Mouse (Mus musculus) lung, embryonic 14.5 days (tissue): Measurements from ENCODE around the gene Cebpa. TPM values are rescaled to one million over a fixed set of nuclear protein-coding genes. Genes with fewer than 3 reads are reported as not detected.

ENCODE experiments used
- ATAC-seq: fragments of 200-750 bp; cut with Nextera tagmentation; 2 replicates; pipeline ENCODE4 v1.8.0; 2017; ENCODE audit warnings: mild to moderate bottlenecking, moderate TSS enrichment, moderate library complexity; ENCODE audit not compliant: insufficient read depth
- DNase-seq: peaks from one replicate; pipeline ENCODE4 v3.0.0-alpha.2; 2015
- H3K27ac ChIP-seq: fragments of 300-500 bp; sonication (generic); 2 replicates; pipeline ENCODE4 v1.5.1; 2014; ENCODE audit warnings: low read depth, mild to moderate bottlenecking, moderate library complexity
- H3K27me3 ChIP-seq: fragments of 300-500 bp; sonication (generic); 2 replicates; pipeline ENCODE4 v1.6.1; 2014; ENCODE audit warnings: low read length, control low read depth; ENCODE audit not compliant: insufficient read depth
- H3K36me3 ChIP-seq: fragments of 300-500 bp; sonication (generic); 2 replicates; pipeline ENCODE4 v1.6.1; 2014; ENCODE audit warnings: control low read depth; ENCODE audit not compliant: insufficient read depth
- H3K4me1 ChIP-seq: fragments of 300-500 bp; sonication (generic); 2 replicates; pipeline ENCODE4 v1.6.1; 2014; ENCODE audit warnings: antibody characterized with exemption, control low read depth; ENCODE audit not compliant: insufficient read depth
- H3K4me2 ChIP-seq: fragments of 300-500 bp; sonication (generic); 2 replicates; pipeline ENCODE4 v1.6.1; 2014; ENCODE audit warnings: mild to moderate bottlenecking
- H3K4me3 ChIP-seq: fragments of 300-500 bp; sonication (generic); 2 replicates; pipeline ENCODE4 v1.5.1; 2014; ENCODE audit warnings: low read depth, low read length
- H3K9ac ChIP-seq: fragments of 300-500 bp; sonication (generic); 2 replicates; pipeline ENCODE4 v1.6.1; 2014
- H3K9me3 ChIP-seq: fragments of 300-500 bp; sonication (generic); 2 replicates; pipeline ENCODE4 v1.6.1; 2016; ENCODE audit warnings: low read depth, low read length, control low read depth
- CTCF ChIP-seq: IDR thresholded peaks from 2 replicates; pipeline ENCODE4 v1.5.1; 2016; ENCODE audit warnings: antibody characterized with exemption, low read depth
- WGBS: fragments of 180-500 bp; shearing (Covaris S2); extraction: QIAGEN DNeasy Blood & Tissue Kit; methylation state at CpG from one replicate; pipeline ENCODE4 v1.1.7; 2014; 5-methylcytosine and 5-hydroxymethylcytosine counted together
- polyA plus RNA-seq: library from polyadenylated mRNA; unstranded; fragments of >200 nt; fragmentation: Nextera tagmentation; extraction: Ambion mirVana; gene quantifications from 2 replicates; pipeline ENCODE4 v1.2.1, GENCODE M21; 2014

Gene Cebpa
- polyA plus RNA-seq, 1 experiment from 2014 or later: 5.1 TPM

DNA sequence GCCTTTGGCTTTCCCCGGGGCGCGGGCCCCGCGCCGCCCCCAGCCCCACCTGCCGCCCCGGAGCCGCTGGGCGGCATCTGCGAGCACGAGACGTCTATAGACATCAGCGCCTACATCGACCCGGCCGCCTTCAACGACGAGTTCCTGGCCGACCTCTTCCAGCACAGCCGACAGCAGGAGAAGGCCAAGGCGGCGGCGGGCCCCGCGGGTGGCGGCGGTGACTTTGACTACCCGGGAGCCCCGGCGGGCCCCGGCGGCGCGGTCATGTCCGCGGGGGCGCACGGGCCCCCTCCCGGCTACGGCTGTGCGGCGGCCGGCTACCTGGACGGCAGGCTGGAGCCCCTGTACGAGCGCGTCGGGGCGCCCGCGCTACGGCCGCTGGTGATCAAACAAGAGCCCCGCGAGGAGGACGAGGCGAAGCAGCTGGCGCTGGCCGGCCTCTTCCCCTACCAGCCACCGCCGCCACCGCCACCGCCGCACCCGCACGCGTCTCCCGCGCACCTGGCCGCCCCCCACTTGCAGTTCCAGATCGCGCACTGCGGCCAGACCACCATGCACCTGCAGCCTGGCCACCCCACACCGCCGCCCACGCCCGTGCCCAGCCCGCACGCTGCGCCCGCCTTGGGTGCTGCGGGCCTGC is 533 bp downstream of the Cebpa start:
- Histone ChIP-seq H3K4me1 (0 out of 2 replicates have a peak, but pooled peaks cover 6% of the 10 kb centered on the region), H3K27ac (no peak overlapping the region), H3K36me3 (no peaks in the 10 kb centered on the region), H3K27me3 (peaks cover 65% of the 10 kb centered on the region), H3K9me3 (no peaks in the 10 kb centered on the region), H3K4me2 (peak overlapping the region; percentile 98), H3K4me3 (peak overlapping the region; percentile 62), H3K9ac (peak overlapping the region; percentile 60)
- TF ChIP-seq CTCF: no peak
- under 1% methylated on average over 78 of the region's 83 CpGs for WGBS
- peak; percentile 63 for DNase-seq
- ATAC-seq: peak; percentile 26

DNA sequence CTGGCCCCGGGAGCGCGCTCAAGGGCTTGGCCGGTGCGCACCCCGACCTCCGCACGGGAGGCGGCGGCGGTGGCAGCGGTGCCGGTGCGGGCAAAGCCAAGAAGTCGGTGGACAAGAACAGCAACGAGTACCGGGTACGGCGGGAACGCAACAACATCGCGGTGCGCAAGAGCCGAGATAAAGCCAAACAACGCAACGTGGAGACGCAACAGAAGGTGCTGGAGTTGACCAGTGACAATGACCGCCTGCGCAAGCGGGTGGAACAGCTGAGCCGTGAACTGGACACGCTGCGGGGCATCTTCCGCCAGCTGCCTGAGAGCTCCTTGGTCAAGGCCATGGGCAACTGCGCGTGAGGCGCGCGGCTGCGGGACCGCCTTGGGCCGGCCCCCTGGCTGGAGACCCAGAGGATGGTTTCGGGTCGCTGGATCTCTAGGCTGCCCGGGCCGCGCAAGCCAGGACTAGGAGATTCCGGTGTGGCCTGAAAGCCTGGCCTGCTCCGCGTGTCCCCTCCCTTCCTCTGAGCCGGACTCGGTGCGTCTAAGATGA is 1.1 kb downstream of the Cebpa start:
- under 1% methylated on average over 53 of the region's 53 CpGs for WGBS

DNA sequence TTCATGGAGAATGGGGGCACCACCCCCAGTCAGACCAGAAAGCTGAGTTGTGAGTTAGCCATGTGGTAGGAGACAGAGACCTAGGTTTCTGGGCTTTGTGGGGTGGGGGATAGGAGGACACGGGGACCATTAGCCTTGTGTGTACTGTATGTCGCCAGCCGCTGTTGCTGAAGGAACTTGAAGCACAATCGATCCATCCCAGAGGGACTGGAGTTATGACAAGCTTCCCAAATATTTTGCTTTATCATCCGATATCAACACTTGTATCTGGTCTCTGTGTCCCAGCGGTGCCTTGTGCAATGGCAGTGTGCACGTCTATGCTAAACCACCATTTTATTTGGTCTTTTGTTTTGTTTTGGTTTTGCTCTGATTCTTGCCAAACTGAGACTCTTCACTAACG is 2.1 kb downstream of the Cebpa start:
- ATAC-seq (no peak), DNase-seq (no peak)
- Histone ChIP-seq H3K4me1 (0 out of 2 replicates have a peak, but pooled peaks cover 6% of the 10 kb centered on the region), H3K4me3 (peak overlapping the region; percentile 62), H3K9me3 (no peaks in the 10 kb centered on the region), H3K27ac (no peak overlapping the region), H3K9ac (peak overlapping the region; percentile 60), H3K4me2 (peak overlapping the region; percentile 98), H3K36me3 (no peaks in the 10 kb centered on the region), H3K27me3 (peaks cover 60% of the 10 kb centered on the region)
- WGBS: 23% methylated on average over 8 of the region's 8 CpGs
- TF ChIP-seq CTCF: no peak

More for the DNA sequence above, 1.1 kb downstream of the Cebpa start:
- TF ChIP-seq CTCF: no peak
- Histone ChIP-seq H3K4me3 (peak overlapping the region; percentile 62), H3K27me3 (peaks cover 65% of the 10 kb centered on the region), H3K36me3 (no peaks in the 10 kb centered on the region), H3K9ac (peak overlapping the region; percentile 60), H3K9me3 (no peaks in the 10 kb centered on the region), H3K4me2 (peak overlapping the region; percentile 98), H3K27ac (no peak overlapping the region), H3K4me1 (0 out of 2 replicates have a peak, but pooled peaks cover 6% of the 10 kb centered on the region)
- DNase-seq (peak; percentile 54), ATAC-seq (no peak)

DNA sequence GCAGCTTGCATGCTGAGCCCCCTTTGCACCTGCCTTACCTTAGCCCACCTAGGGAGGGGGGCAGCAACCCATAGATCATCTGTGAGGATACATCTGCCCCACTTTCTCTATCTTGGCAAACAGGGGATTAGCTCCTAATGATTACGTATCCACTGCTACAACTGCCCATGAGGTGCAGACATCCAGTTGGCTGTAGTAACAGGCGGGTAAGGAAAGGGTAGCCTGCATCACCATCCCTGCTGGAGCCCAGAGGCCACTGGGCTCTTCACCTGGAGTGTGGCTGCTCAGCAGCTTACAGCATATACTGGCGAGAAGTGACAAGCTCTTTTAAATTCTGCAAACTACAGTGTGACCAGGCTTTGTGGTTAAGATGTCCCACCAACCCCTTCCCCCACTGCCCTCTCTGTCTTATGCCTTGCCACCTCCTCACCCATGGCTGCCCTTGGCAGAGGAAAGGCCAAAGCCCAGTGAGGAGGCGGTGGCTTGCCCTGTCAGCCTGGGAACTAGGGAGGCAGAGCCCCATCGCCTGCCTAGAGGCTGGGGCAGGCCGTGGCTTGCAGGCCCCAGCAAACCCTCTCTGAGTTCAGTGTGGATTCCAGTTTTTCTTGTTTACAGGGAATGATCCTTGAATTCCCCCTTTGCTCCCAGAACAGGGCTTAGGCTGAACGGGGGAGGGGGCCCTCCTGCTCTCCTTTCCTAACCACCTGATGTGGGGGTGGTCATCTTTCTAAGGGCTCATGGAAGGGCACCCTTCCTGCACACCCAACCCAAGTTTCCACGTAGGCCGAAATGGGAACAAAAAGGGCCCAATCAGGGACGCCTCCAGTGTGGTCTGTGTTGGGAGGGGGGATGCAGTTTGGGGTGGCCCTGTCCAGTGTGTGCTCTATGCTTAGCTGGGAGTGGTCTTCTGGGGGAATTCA is 3.6 kb downstream of the Cebpa start:
- Histone ChIP-seq H3K9ac (no peak overlapping the region), H3K4me3 (no peak overlapping the region), H3K27me3 (peaks cover 46% of the 10 kb centered on the region), H3K27ac (no peak overlapping the region), H3K4me2 (peak overlapping the region; percentile 98; the same call in 1 of the 2 replicates), H3K9me3 (no peaks in the 10 kb centered on the region), H3K4me1 (0 out of 2 replicates have a peak, but pooled peaks cover 6% of the 10 kb centered on the region), H3K36me3 (no peaks in the 10 kb centered on the region)
- TF ChIP-seq CTCF: no peak
- DNase-seq (no peak), ATAC-seq (no peak)
- WGBS: 63% methylated on average over 10 of the region's 10 CpGs

DNA sequence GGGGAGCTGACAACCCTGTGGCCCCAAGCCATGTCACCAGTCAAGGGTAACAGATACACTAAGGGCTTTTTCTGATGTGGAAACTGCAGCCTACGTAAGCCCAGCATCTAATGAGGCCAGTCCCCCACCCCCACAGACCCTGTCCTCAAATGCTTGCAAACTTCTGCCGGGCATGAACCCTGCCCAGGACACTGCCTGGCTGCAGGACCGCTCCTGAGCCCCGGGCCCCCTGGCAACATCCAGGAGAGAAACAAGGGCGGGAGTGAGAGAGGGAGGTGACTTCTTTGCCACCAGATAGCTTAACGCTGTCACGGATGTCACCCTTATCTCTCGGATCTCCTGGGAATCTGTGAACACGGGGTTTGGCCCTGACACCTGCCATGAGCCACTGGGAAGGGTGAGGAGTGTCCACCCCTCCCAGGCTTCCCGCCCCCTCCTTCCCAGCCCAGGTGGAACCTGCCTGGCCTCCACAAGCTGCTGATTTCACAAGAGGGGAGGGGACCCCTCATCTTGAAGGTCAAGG is 4.4 kb downstream of the Cebpa start:
- H3K9me3 ChIP-seq: no peaks in the 10 kb centered on the region
- H3K9ac ChIP-seq: no peak overlapping the region
- no peak overlapping the region for H3K27ac ChIP-seq
- DNase-seq (no peak), ATAC-seq (no peak)
- H3K27me3 ChIP-seq: peaks cover 42% of the 10 kb centered on the region
- no peak overlapping the region for H3K4me3 ChIP-seq
- no peaks in the 10 kb centered on the region for H3K36me3 ChIP-seq
- no peak overlapping the region for H3K4me2 ChIP-seq
- WGBS: 28% methylated on average over 10 of the region's 10 CpGs
- TF ChIP-seq CTCF: no peak
- 0 out of 2 replicates have a peak, but pooled peaks cover 6% of the 10 kb centered on the region for H3K4me1 ChIP-seq

DNA sequence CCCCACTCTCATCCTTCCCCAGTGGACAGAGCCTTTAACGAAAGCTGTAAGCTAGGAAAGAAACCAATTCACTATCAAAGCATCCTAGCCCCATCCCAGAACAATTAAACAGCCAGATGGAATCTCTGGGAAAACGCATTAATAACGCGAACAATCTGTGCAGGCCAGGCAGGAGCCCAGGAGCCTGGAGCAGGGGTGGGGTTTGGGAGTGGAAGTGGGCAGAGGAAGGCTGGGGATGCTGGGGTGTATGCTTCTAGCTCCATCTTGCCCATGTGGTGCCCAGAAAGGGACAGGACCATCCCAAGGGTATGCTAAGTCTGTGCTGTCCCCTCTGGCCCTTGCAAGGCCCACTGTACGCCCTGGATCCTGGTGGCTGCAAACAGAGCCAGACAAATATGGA is 5.1 kb downstream of the Cebpa start:
- H3K27ac ChIP-seq: no peak overlapping the region
- H3K27me3 ChIP-seq: peaks cover 42% of the 10 kb centered on the region
- no peak for TF ChIP-seq CTCF
- ATAC-seq: no peak
- no peak overlapping the region for H3K9ac ChIP-seq
- DNase-seq: no peak
- 52% methylated on average over 5 of the region's 5 CpGs for WGBS
- H3K9me3 ChIP-seq: no peaks in the 10 kb centered on the region
- H3K36me3 ChIP-seq: no peaks in the 10 kb centered on the region
- peaks cover 10% of the 10 kb centered on the region; the same call in 1 of the 2 replicates for H3K4me1 ChIP-seq
- H3K4me2 ChIP-seq: no peak overlapping the region
- H3K4me3 ChIP-seq: no peak overlapping the region
